Mouse (Mus musculus): Measurements from ENCODE around the gene Fam196b.

- no peak for TF ChIP-seq CTCF (IDR thresholded peaks at IDR 0.05; ENCODE audit: extremely low read depth, insufficient read depth, low read length)
- no peak for TF ChIP-seq POLR2A (IDR thresholded peaks at IDR 0.05; ENCODE audit: extremely low read depth, insufficient read depth, low read length)
Observed at GRCm38 (mm10) chr11:34290265-34290664, 24.4 kb upstream of the Fam196b start.
